Mouse (Mus musculus): Measurements from ENCODE around the gene Rtn4rl1. TPM values are rescaled to one million over a fixed set of nuclear protein-coding genes. Genes with fewer than 3 reads are reported as not detected.

Rtn4rl1 gene
- polyA plus RNA-seq, 1 experiment = 23.9 TPM

GRCm38 (mm10) chr11:75154053-75154585, 39.5 kb upstream of the Rtn4rl1 start:
- no peak for DNase-seq
- Histone ChIP-seq H3K27ac (ENCODE audit: insufficient read depth, low read length) (peak overlapping the region; percentile 25; the same call in 1 of the 2 replicates), H3K4me1 (ENCODE audit: control insufficient read depth, insufficient read depth, low read length) (peaks cover 38% of the 10 kb centered on the region), H3K27me3 (ENCODE audit: control insufficient read depth, insufficient read depth, low read length) (no peaks in the 10 kb centered on the region), H3K4me3 (replicated peaks; ENCODE audit: insufficient read depth, low read depth, low read length) (no peak overlapping the region)
- 58% methylated on average over 6 of the region's 6 CpGs for WGBS
- TF ChIP-seq CTCF (IDR thresholded peaks at IDR 0.05; ENCODE audit: borderline replicate concordance, insufficient read depth, low read depth, low read length) = no peak
- no peak for TF ChIP-seq POLR2A (IDR thresholded peaks at IDR 0.05; ENCODE audit: borderline replicate concordance, insufficient read depth, low read length)

- H3K4me3 ChIP-seq (replicated peaks; ENCODE audit: insufficient read depth, low read depth, low read length) = no peak overlapping the region
- H3K27me3 ChIP-seq (ENCODE audit: control insufficient read depth, insufficient read depth, low read length) = no peaks in the 10 kb centered on the region
- TF ChIP-seq POLR2A (IDR thresholded peaks at IDR 0.05; ENCODE audit: borderline replicate concordance, insufficient read depth, low read length) (no peak), CTCF (IDR thresholded peaks at IDR 0.05; ENCODE audit: borderline replicate concordance, insufficient read depth, low read depth, low read length) (no peak)
- 0 out of 2 replicates have a peak overlapping the region, but pooled peaks have one; percentile 3 for H3K27ac ChIP-seq (ENCODE audit: insufficient read depth, low read length)
- DNase-seq = no peak
- H3K4me1 ChIP-seq (ENCODE audit: control insufficient read depth, insufficient read depth, low read length) = peaks cover 38% of the 10 kb centered on the region
- 22% methylated on average over 6 of the region's 6 CpGs for WGBS
Measured at GRCm38 (mm10) chr11:75155985-75156384, 37.6 kb upstream of the Rtn4rl1 start.

GRCm38 (mm10) chr11:75156416-75156815, 37.2 kb upstream of the Rtn4rl1 start:
- Histone ChIP-seq H3K27ac (ENCODE audit: insufficient read depth, low read length) (0 out of 2 replicates have a peak overlapping the region, but pooled peaks have one; percentile 3), H3K4me1 (ENCODE audit: control insufficient read depth, insufficient read depth, low read length) (peaks cover 39% of the 10 kb centered on the region), H3K27me3 (ENCODE audit: control insufficient read depth, insufficient read depth, low read length) (no peaks in the 10 kb centered on the region), H3K4me3 (replicated peaks; ENCODE audit: insufficient read depth, low read depth, low read length) (no peak overlapping the region)
- 49% methylated on average over 5 of the region's 5 CpGs for WGBS
- TF ChIP-seq CTCF (IDR thresholded peaks at IDR 0.05; ENCODE audit: borderline replicate concordance, insufficient read depth, low read depth, low read length) (no peak), POLR2A (IDR thresholded peaks at IDR 0.05; ENCODE audit: borderline replicate concordance, insufficient read depth, low read length) (no peak)
- no peak for DNase-seq

GRCm38 (mm10) chr11:75157037-75157436, 36.5 kb upstream of the Rtn4rl1 start:
- Histone ChIP-seq H3K4me3 (replicated peaks; ENCODE audit: insufficient read depth, low read depth, low read length) (no peak overlapping the region), H3K27me3 (ENCODE audit: control insufficient read depth, insufficient read depth, low read length) (no peaks in the 10 kb centered on the region), H3K27ac (ENCODE audit: insufficient read depth, low read length) (0 out of 2 replicates have a peak overlapping the region, but pooled peaks have one; percentile 11), H3K4me1 (ENCODE audit: control insufficient read depth, insufficient read depth, low read length) (peaks cover 43% of the 10 kb centered on the region)
- 26% methylated on average over 4 of the region's 4 CpGs for WGBS
- TF ChIP-seq CTCF (IDR thresholded peaks at IDR 0.05; ENCODE audit: borderline replicate concordance, insufficient read depth, low read depth, low read length) = no peak
- no peak for TF ChIP-seq POLR2A (IDR thresholded peaks at IDR 0.05; ENCODE audit: borderline replicate concordance, insufficient read depth, low read length)
- peak in 1 of 2 experiments; percentile 45 for DNase-seq

GRCm38 (mm10) chr11:75157901-75158300, 35.7 kb upstream of the Rtn4rl1 start:
- H3K4me3 ChIP-seq (replicated peaks; ENCODE audit: insufficient read depth, low read depth, low read length) = no peak overlapping the region
- DNase-seq = no peak
- 89% methylated on average over 2 of the region's 2 CpGs for WGBS
- peaks cover 37% of the 10 kb centered on the region for H3K4me1 ChIP-seq (ENCODE audit: control insufficient read depth, insufficient read depth, low read length)
- no peak for TF ChIP-seq CTCF (IDR thresholded peaks at IDR 0.05; ENCODE audit: borderline replicate concordance, insufficient read depth, low read depth, low read length)
- no peak for TF ChIP-seq POLR2A (IDR thresholded peaks at IDR 0.05; ENCODE audit: borderline replicate concordance, insufficient read depth, low read length)
- H3K27me3 ChIP-seq (ENCODE audit: control insufficient read depth, insufficient read depth, low read length) = no peaks in the 10 kb centered on the region
- H3K27ac ChIP-seq (ENCODE audit: insufficient read depth, low read length) = no peak overlapping the region

- H3K27ac ChIP-seq (ENCODE audit: insufficient read depth, low read length) = no peak overlapping the region
- no peak overlapping the region for H3K4me3 ChIP-seq (replicated peaks; ENCODE audit: insufficient read depth, low read depth, low read length)
- no peak for TF ChIP-seq CTCF (IDR thresholded peaks at IDR 0.05; ENCODE audit: borderline replicate concordance, insufficient read depth, low read depth, low read length)
- no peak for TF ChIP-seq POLR2A (IDR thresholded peaks at IDR 0.05; ENCODE audit: borderline replicate concordance, insufficient read depth, low read length)
- WGBS = 93% methylated on average over 14 of the region's 14 CpGs
- H3K4me1 ChIP-seq (ENCODE audit: control insufficient read depth, insufficient read depth, low read length) = peaks cover 33% of the 10 kb centered on the region
- no peaks in the 10 kb centered on the region for H3K27me3 ChIP-seq (ENCODE audit: control insufficient read depth, insufficient read depth, low read length)
- no peak for DNase-seq
Measured at GRCm38 (mm10) chr11:75158432-75158831, 35.2 kb upstream of the Rtn4rl1 start.

GRCm38 (mm10) chr11:75159564-75159963, 34.0 kb upstream of the Rtn4rl1 start:
- no peak overlapping the region for H3K27ac ChIP-seq (ENCODE audit: insufficient read depth, low read length)
- H3K27me3 ChIP-seq (ENCODE audit: control insufficient read depth, insufficient read depth, low read length) = no peaks in the 10 kb centered on the region
- 62% methylated on average over 2 of the region's 2 CpGs for WGBS
- DNase-seq = no peak
- TF ChIP-seq CTCF (IDR thresholded peaks at IDR 0.05; ENCODE audit: borderline replicate concordance, insufficient read depth, low read depth, low read length) = no peak
- TF ChIP-seq POLR2A (IDR thresholded peaks at IDR 0.05; ENCODE audit: borderline replicate concordance, insufficient read depth, low read length) = no peak
- no peak overlapping the region for H3K4me3 ChIP-seq (replicated peaks; ENCODE audit: insufficient read depth, low read depth, low read length)
- H3K4me1 ChIP-seq (ENCODE audit: control insufficient read depth, insufficient read depth, low read length) = peaks cover 24% of the 10 kb centered on the region

- WGBS = 76% methylated on average over 7 of the region's 7 CpGs
- no peaks in the 10 kb centered on the region for H3K27me3 ChIP-seq (ENCODE audit: control insufficient read depth, insufficient read depth, low read length)
- peaks cover 21% of the 10 kb centered on the region for H3K4me1 ChIP-seq (ENCODE audit: control insufficient read depth, insufficient read depth, low read length)
- TF ChIP-seq CTCF (IDR thresholded peaks at IDR 0.05; ENCODE audit: borderline replicate concordance, insufficient read depth, low read depth, low read length) = no peak
- TF ChIP-seq POLR2A (IDR thresholded peaks at IDR 0.05; ENCODE audit: borderline replicate concordance, insufficient read depth, low read length) = no peak
- H3K4me3 ChIP-seq (replicated peaks; ENCODE audit: insufficient read depth, low read depth, low read length) = no peak overlapping the region
- DNase-seq = no peak
- H3K27ac ChIP-seq (ENCODE audit: insufficient read depth, low read length) = no peak overlapping the region
Measured at GRCm38 (mm10) chr11:75160954-75161353, 32.6 kb upstream of the Rtn4rl1 start.

Data from cerebellum, adult 2 months (tissue).